Mouse (Mus musculus) brain, embryonic 14.5 days (tissue): Measurements from ENCODE around the gene Tenm4.

Experiments
- CTCF ChIP-seq: fragments of 200-500 bp; IDR thresholded peaks from 2 replicates; pipeline ENCODE4 v1.5.1; 2012; ENCODE audit warnings: inconsistent platforms, mild to moderate bottlenecking, moderate library complexity, borderline replicate concordance; ENCODE audit not compliant: insufficient read depth, insufficient read length; ENCODE audit errors: extremely low read depth
- POLR2A ChIP-seq: fragments of 200-500 bp; IDR thresholded peaks from 2 replicates; pipeline ENCODE4 v1.6.1; 2012; ENCODE audit warnings: mild to moderate bottlenecking, inconsistent platforms, borderline replicate concordance; ENCODE audit not compliant: poor library complexity, insufficient read depth, insufficient read length, severe bottlenecking; ENCODE audit errors: extremely low read depth

DNA sequence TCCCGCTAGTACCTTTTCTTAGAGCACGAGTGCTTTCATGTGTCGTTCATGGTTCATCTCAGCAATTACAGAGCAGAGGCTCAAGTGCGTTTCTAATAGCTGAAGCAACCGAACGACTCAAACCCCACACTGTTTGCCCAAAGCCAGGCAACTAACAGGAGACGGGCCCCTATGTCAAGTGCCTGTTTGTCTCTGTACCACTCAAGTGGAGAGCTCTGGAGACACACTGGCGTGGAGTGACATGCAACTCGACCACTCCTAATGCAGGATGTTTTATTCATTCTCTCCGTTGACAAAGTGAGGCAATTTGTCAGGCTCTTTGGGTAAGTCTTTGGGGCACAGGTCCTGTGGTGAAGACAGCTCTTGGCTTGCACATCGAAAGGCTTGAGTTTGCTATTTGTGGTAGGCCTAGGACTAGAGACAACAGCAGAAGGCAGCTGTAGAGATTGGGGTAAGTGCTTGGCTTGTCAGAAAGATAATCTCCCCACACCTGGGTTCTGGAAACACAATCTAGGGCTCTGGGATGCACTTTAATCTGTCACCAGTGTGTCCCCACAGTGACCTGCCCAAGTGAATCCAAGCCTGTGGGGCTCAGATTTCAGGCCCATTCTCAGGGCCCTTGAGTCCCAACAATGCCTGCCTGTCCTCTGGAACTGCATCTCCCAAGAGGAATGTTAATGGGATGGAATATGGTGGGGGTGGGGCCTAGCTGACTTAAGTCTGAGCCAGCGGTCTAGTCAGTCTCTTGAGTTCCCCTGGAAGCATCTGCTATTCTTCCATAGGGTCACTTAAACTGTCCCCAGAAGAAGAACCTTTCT lies 490.5 kb downstream of the Tenm4 start:
- no peak for TF ChIP-seq CTCF
- TF ChIP-seq POLR2A = no peak
